Mouse (Mus musculus) cerebellum, adult 2 months (tissue): ENCODE data around the gene Prrg2. TPM values are rescaled to one million over a fixed set of nuclear protein-coding genes. Genes with fewer than 3 reads are reported as not detected.

Experiments used
- DNase-seq, 2 experiments: peaks; one replicate each; pipeline ENCODE4 v3.0.0; 2021
- H3K27ac ChIP-seq: fragments of 200-500 bp; 2 replicates; pipeline ENCODE4 v1.5.1; 2012; ENCODE audit warnings: low read length, control low read depth, inconsistent platforms; ENCODE audit not compliant: insufficient read depth
- H3K27me3 ChIP-seq: fragments of 200-500 bp; 2 replicates; pipeline ENCODE4 v1.6.1; 2012; ENCODE audit warnings: inconsistent platforms, mild to moderate bottlenecking, low read length, moderate library complexity; ENCODE audit not compliant: control insufficient read depth, insufficient read depth
- H3K4me1 ChIP-seq: fragments of 200-500 bp; 2 replicates; pipeline ENCODE4 v1.6.1; 2011; ENCODE audit warnings: low read length; ENCODE audit not compliant: control insufficient read depth, insufficient read depth
- H3K4me3 ChIP-seq: fragments of 200-500 bp; replicated peaks from 2 replicates; pipeline ENCODE3; 2011; ENCODE audit warnings: mild to moderate bottlenecking, low read depth, low read length, control low read depth; ENCODE audit not compliant: insufficient read depth
- CTCF ChIP-seq: fragments of 200-500 bp; IDR thresholded peaks from 2 replicates; pipeline ENCODE4 v1.5.1; 2011; ENCODE audit warnings: low read depth, mild to moderate bottlenecking, control low read depth, low read length, moderate library complexity, borderline replicate concordance; ENCODE audit not compliant: insufficient read depth
- POLR2A ChIP-seq: fragments of 200-500 bp; IDR thresholded peaks from 2 replicates; pipeline ENCODE4 v1.6.1; 2011; ENCODE audit warnings: low read length, control low read depth, borderline replicate concordance; ENCODE audit not compliant: insufficient read depth
- WGBS: fragments of 180-500 bp; shearing (Covaris S2); methylation state at CpG from one replicate; pipeline ENCODE4 v1.1.7; 2018; 5-methylcytosine and 5-hydroxymethylcytosine counted together
- polyA plus RNA-seq: library from polyadenylated mRNA; depleted of rRNA; stranded (reverse); fragments of >200 nt; gene quantifications from 2 replicates; pipeline ENCODE4 v1.2.3, GENCODE M21; 2012

The Prrg2 gene
- polyA plus RNA-seq, 1 experiment = 23.7 TPM

- no peak for DNase-seq
- H3K27ac ChIP-seq = no peak overlapping the region
- H3K27me3 ChIP-seq = no peaks in the 10 kb centered on the region
- no peak overlapping the region for H3K4me3 ChIP-seq
- WGBS = 90% methylated on average over 16 of the region's 16 CpGs
- no peak for TF ChIP-seq POLR2A
- no peak for TF ChIP-seq CTCF
- H3K4me1 ChIP-seq = peaks cover 7% of the 10 kb centered on the region; the same call in 1 of the 2 replicates
These were observed 48.9 kb downstream of the Prrg2 start for GRCm38 (mm10) chr7:45013366-45014095.

GRCm38 (mm10) chr7:45012824-45013223 is 49.7 kb downstream of the Prrg2 start:
- TF ChIP-seq CTCF (no peak), POLR2A (no peak)
- DNase-seq = no peak
- Histone ChIP-seq H3K4me1 (peaks cover 7% of the 10 kb centered on the region; the same call in 1 of the 2 replicates), H3K27ac (no peak overlapping the region), H3K27me3 (no peaks in the 10 kb centered on the region), H3K4me3 (no peak overlapping the region)
- 78% methylated on average over 4 of the region's 4 CpGs for WGBS

GRCm38 (mm10) chr7:45012011-45012410 is 50.5 kb downstream of the Prrg2 start:
- WGBS = 94% methylated on average over 6 of the region's 6 CpGs

GRCm38 (mm10) chr7:45008411-45008810 is 54.1 kb downstream of the Prrg2 start:
- Histone ChIP-seq H3K4me1 (no peaks in the 10 kb centered on the region; the same call in 1 of the 2 replicates), H3K27me3 (no peaks in the 10 kb centered on the region), H3K27ac (no peak overlapping the region), H3K4me3 (no peak overlapping the region)
- no peak for TF ChIP-seq CTCF
- no peak for TF ChIP-seq POLR2A
- no peak for DNase-seq
- 89% methylated on average over 19 of the region's 19 CpGs for WGBS

More at GRCm38 (mm10) chr7:45012011-45012410, 50.5 kb downstream of the Prrg2 start:
- no peak for TF ChIP-seq POLR2A
- no peak for TF ChIP-seq CTCF
- Histone ChIP-seq H3K4me3 (no peak overlapping the region), H3K27me3 (no peaks in the 10 kb centered on the region), H3K27ac (no peak overlapping the region), H3K4me1 (peaks cover 7% of the 10 kb centered on the region; the same call in 1 of the 2 replicates)
- DNase-seq = no peak

GRCm38 (mm10) chr7:45007846-45008245 is 54.6 kb downstream of the Prrg2 start:
- Histone ChIP-seq H3K27me3 (no peaks in the 10 kb centered on the region), H3K4me1 (no peaks in the 10 kb centered on the region; the same call in 1 of the 2 replicates), H3K4me3 (no peak overlapping the region), H3K27ac (no peak overlapping the region)
- no peak for DNase-seq
- TF ChIP-seq CTCF = no peak
- no peak for TF ChIP-seq POLR2A
- 94% methylated on average over 30 of the region's 30 CpGs for WGBS

GRCm38 (mm10) chr7:45007141-45007540 is 55.3 kb downstream of the Prrg2 start:
- no peak for TF ChIP-seq CTCF
- no peak for TF ChIP-seq POLR2A
- Histone ChIP-seq H3K4me3 (no peak overlapping the region), H3K27me3 (no peaks in the 10 kb centered on the region), H3K27ac (no peak overlapping the region), H3K4me1 (peaks cover 5% of the 10 kb centered on the region)
- 91% methylated on average over 29 of the region's 29 CpGs for WGBS
- no peak for DNase-seq

- no peak for DNase-seq
- TF ChIP-seq CTCF = no peak
- TF ChIP-seq POLR2A = no peak
- Histone ChIP-seq H3K4me3 (no peak overlapping the region), H3K27me3 (no peaks in the 10 kb centered on the region), H3K27ac (no peak overlapping the region), H3K4me1 (peaks cover 5% of the 10 kb centered on the region)
- 84% methylated on average over 12 of the region's 12 CpGs for WGBS
These were observed 56.0 kb downstream of the Prrg2 start for GRCm38 (mm10) chr7:45006503-45006902.

- DNase-seq = no peak
- Histone ChIP-seq H3K27me3 (no peaks in the 10 kb centered on the region), H3K4me3 (no peak overlapping the region), H3K27ac (no peak overlapping the region), H3K4me1 (peaks cover 5% of the 10 kb centered on the region)
- TF ChIP-seq POLR2A (no peak), CTCF (no peak)
- 80% methylated on average over 6 of the region's 6 CpGs for WGBS
These were observed 57.0 kb downstream of the Prrg2 start for GRCm38 (mm10) chr7:45005321-45005992.
